Mouse (Mus musculus): Measurements from ENCODE around the gene Ubl7.

Gene Ubl7

GRCm38 (mm10) chr9:57922381-57922780, 11.6 kb downstream of the Ubl7 start:
- no peak for DNase-seq

DNA sequence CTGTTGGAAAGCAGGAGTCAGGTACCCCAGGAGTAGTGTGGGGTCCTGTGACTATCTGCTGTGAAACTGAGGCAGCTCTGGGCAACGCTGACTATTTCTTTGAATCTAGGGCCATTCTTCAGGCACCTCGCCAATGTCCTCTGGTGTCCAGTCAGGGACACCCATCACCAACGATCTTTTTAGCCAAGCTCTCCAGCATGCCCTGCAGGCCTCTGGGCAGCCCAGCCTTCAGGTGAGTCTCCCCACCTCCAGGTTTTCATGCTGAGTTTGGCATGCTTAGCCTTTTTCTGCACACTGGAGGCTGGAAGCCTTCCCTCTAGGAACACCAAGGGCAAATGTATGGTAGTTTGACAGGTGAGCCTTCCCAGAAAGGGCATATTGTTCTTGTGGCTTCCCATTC, 12.3 kb downstream of the Ubl7 start:
- DNase-seq = no peak

GRCm38 (mm10) chr9:57931166-57931767, 20.5 kb downstream of the Ubl7 start:
- no peak for DNase-seq

DNA sequence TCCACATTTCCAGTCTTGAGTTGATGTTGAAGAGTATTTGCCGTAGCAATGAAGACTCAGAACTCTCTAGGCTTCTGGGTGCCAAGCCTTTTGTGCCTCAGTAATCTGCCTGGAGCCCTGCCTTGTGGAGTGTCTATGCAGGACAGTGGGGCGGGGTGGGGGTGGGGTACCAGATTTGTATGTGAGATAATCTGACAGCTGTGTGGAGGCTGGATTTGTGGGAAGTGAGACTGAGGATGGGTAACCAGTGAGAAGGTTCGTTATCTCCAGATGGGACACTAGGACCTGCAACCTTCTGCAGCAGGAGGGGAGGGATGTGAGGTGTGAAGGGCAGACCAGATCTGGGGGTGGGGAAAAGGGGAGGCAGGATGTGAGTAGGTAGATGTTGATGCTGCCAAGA, 21.5 kb downstream of the Ubl7 start:
- no peak for DNase-seq

GRCm38 (mm10) chr9:57932831-57933602, 22.2 kb downstream of the Ubl7 start:
- no peak for DNase-seq

DNA sequence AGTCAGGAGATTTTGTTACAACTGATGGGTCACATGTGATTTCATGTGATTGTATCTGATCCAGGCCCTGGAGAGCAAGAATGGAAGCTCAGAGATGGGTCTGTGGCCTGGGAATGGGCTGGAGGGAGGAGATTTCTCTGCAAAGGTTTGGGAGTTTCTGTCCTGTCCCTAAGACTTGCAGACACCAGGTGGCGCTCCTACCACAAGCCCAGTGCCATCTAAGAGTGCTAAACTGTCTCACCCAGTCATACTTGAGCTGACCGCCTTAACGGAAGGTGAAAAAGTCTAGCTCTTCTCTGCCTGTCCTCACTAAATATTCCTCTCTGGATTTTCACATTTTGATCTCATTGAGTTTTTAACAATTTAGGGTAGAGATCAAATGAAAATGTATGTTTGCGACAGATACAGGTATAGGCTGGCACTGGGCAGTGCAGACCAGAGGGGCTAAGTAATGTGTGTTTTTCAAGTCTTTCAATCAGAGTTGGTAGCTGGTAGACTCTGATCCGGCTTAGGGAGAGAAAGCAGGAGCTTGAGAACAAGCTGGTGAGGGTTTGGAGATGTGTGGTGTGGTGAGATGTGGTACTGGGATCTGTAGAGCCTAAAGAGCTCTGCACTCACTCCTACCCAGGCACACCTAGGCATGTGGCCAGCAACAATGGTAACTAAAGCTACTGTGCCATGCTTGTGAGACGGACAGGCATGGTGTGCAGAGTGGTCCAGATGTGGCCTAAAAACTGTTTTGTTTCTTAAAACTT, 25.1 kb downstream of the Ubl7 start:
- DNase-seq = peak; percentile 72 to 90

DNA sequence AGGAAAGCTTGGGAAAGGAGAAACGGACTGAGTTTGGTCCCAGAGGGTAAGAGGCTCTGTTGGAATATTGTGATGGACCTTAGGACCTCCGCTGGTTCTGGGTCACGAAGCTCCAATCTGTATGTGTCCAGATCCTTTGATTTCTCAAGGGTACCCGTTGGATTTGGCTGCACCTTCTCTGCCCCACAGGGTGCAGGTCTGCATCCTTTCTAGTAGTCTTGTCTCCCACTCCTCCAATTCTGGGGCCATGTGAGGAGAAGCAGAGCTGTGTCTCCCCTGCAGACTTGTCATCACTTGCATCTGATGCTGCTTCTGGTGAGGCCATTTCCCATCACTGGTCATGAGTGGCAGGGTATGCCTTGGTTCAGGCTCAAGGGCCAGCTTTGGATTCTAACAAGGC, 26.4 kb downstream of the Ubl7 start:
- DNase-seq = no peak

DNA sequence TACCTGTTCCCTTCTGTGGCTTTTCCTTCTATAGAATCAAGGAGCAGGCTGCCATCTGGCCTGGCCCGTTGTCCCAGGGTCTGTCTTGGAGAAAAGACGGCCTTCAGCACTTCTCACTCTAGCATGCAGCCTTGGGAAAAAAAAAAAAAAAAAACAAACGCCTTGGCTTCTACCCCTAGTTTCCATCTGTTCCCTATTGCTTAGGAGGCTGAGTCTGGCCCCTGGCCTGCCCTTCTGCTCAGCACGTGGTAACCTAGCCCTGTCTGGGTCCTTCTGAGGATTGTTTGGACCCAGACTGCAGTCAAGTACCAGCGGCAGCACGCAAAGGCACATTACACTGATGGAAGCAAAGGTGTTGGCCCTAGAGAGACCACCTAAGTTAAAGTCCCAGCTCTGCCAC, 26.9 kb downstream of the Ubl7 start:
- DNase-seq = no peak

- DNase-seq = no peak
These were observed 27.7 kb downstream of the Ubl7 start for GRCm38 (mm10) chr9:57938225-57939055.

GRCm38 (mm10) chr9:57939431-57940348, 28.9 kb downstream of the Ubl7 start, which contains the start of gene Sema7a:
Gene Sema7a (plus strand): TSS chr9:57940112.
- DNase-seq = peak; percentile 75 to 78

GRCm38 (mm10) chr9:57940349-57940794, 29.6 kb downstream of the Ubl7 start:
- no peak for DNase-seq

DNA sequence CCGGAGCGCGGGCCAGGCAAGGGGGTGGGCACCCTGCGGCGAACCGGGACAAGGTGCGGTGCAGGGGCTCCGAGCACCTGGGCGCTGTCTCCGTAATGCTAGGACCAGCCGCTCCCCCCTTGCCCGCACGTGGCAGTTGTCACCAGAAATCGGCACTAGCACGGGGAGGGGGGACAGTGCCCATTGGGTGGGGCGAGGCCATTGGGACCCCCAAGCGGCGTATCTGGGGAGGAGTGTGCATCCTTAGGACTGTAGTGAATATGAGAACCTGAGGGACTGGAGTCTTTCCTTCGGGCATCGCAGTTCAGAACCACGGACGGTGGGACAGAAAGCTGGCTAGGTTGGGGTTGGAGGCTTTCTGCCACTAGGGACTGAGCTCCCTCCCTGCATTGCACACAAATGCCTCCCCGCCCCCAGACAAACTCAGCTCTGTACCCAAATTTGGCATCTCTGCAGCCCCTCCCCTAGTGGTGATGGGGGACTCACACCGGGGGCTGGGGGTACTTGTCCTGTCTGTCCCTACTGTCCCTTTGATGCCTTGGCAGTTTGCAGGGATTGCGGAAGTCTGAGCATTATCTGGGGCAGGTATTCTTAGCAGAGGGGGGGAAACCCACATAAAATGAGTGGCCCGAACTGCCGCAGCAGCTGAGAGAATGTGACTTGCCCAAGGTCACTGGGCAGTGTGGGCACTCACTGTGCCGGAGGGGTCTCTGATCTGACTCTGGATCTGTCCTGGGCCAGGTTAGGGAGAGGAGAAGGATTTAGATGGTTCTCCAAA, 30.3 kb downstream of the Ubl7 start:
- no peak for DNase-seq

- DNase-seq = peak in 1 of 2 experiments; percentile 6
These were observed 31.3 kb downstream of the Ubl7 start for GRCm38 (mm10) chr9:57942039-57942438.

GRCm38 (mm10) chr9:57943067-57943466, 32.3 kb downstream of the Ubl7 start:
- DNase-seq = peak; percentile 45 to 46

DNA sequence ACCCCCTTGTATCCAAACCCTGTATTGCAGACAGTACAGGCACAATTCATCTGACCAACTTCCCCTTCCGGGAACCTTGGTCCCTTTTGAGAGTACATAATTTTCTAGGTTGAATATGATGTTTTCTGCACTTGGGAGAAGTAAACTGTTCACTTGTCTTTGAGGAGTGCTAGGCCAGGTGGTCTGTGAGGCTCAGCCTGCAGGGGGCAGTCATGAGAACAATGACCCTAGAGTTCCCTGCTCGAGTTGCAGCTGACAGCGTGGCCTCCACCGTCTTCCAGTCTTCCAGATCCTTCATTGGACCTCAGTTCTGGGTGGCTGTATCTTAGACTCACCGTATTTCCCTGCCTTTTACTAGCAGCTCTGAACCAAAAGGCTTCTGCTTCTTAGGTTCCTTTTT, 33.8 kb downstream of the Ubl7 start:
- DNase-seq = peak; percentile 45 to 79

- DNase-seq = no peak
These were observed 35.2 kb downstream of the Ubl7 start for GRCm38 (mm10) chr9:57945771-57946616.

- DNase-seq = no peak
These were observed 36.7 kb downstream of the Ubl7 start for GRCm38 (mm10) chr9:57947381-57948030.

- DNase-seq = no peak
These were observed 37.7 kb downstream of the Ubl7 start for GRCm38 (mm10) chr9:57948333-57948931.
